Mouse (Mus musculus) kidney, embryonic 15.5 days (tissue): ENCODE measurements around the gene Pou3f4. TPM values are rescaled to one million over a fixed set of nuclear protein-coding genes. Genes with fewer than 3 reads are reported as not detected.
A peak's percentile ranks its signal among the peaks of the same experiment; 100 is the strongest.

Experiments used
- ATAC-seq: fragments of 200-750 bp; cut with Nextera tagmentation; replicated peaks from 2 replicates; pipeline ENCODE4 v1.8.0; 2017; ENCODE audit warnings: moderate TSS enrichment; ENCODE audit not compliant: low FRiP score
- H3K27ac ChIP-seq: fragments of 300-500 bp; sonication (generic); 2 replicates; pipeline ENCODE4 v1.5.1; 2015; ENCODE audit warnings: mild to moderate bottlenecking, inconsistent platforms
- H3K27me3 ChIP-seq: fragments of 300-500 bp; sonication (generic); 2 replicates; pipeline ENCODE4 v1.6.1; 2015; ENCODE audit warnings: inconsistent platforms
- H3K36me3 ChIP-seq: fragments of 300-500 bp; sonication (generic); 2 replicates; pipeline ENCODE4 v1.6.1; 2015; ENCODE audit warnings: inconsistent platforms
- H3K4me1 ChIP-seq: fragments of 300-500 bp; sonication (generic); 2 replicates; pipeline ENCODE4 v1.6.1; 2015; ENCODE audit warnings: inconsistent platforms
- H3K4me2 ChIP-seq: fragments of 300-500 bp; sonication (generic); 2 replicates; pipeline ENCODE4 v1.6.1; 2015; ENCODE audit warnings: moderate library complexity, mild to moderate bottlenecking, inconsistent platforms
- H3K4me3 ChIP-seq: fragments of 300-500 bp; sonication (generic); replicated peaks from 2 replicates; pipeline ENCODE4 v1.5.1; 2015; ENCODE audit warnings: mild to moderate bottlenecking, inconsistent platforms
- H3K9ac ChIP-seq: fragments of 300-500 bp; sonication (generic); 2 replicates; pipeline ENCODE4 v1.6.1; 2015; ENCODE audit warnings: mild to moderate bottlenecking, inconsistent platforms
- H3K9me3 ChIP-seq: fragments of 300-500 bp; sonication (generic); replicated peaks from 2 replicates; pipeline ENCODE4 v1.6.1; 2016; ENCODE audit warnings: inconsistent platforms
- WGBS: fragments of 180-500 bp; shearing (Covaris S2); methylation state at CpG from one replicate; pipeline ENCODE4 v1.1.7; 2015; ENCODE audit warnings: mixed read lengths; 5-methylcytosine and 5-hydroxymethylcytosine counted together
- polyA plus RNA-seq: library from polyadenylated mRNA; unstranded; fragments of >200 nt; fragmentation: Nextera tagmentation; extraction: Ambion mirVana; gene quantifications from 2 replicates; pipeline ENCODE4 v1.2.1, GENCODE M21; 2015

Pou3f4 gene
- polyA plus RNA-seq, 1 experiment from 2014 or later, result 0.13 TPM

- H3K9me3 ChIP-seq, result no peaks in the 10 kb centered on the region
- H3K4me2 ChIP-seq, result peak overlapping the region; percentile 40; the same call in 1 of the 2 replicates
- H3K27me3 ChIP-seq, result peaks cover 51% of the 10 kb centered on the region
- H3K27ac ChIP-seq, result no peak overlapping the region
- ATAC-seq, result no peak
- H3K9ac ChIP-seq, result no peak overlapping the region
- no peak overlapping the region for H3K4me3 ChIP-seq
- H3K36me3 ChIP-seq, result no peaks in the 10 kb centered on the region
- 0 out of 2 replicates have a peak, but pooled peaks cover 4% of the 10 kb centered on the region for H3K4me1 ChIP-seq
- 19% methylated on average over 10 of the region's 10 CpGs for WGBS
Measured at GRCm38 (mm10) chrX:110817211-110817610, 3.1 kb downstream of the Pou3f4 start.

GRCm38 (mm10) chrX:110837450-110837849 lies 23.4 kb downstream of the Pou3f4 start:
- no peaks in the 10 kb centered on the region for H3K36me3 ChIP-seq
- H3K4me3 ChIP-seq, result no peak overlapping the region
- WGBS, result 67% methylated on average over 2 of the region's 2 CpGs

GRCm38 (mm10) chrX:110851300-110851699 lies 37.2 kb downstream of the Pou3f4 start:
- 78% methylated on average over 2 of the region's 2 CpGs for WGBS
- Histone ChIP-seq H3K36me3 (no peaks in the 10 kb centered on the region), H3K9me3 (no peaks in the 10 kb centered on the region), H3K4me2 (no peak overlapping the region), H3K9ac (no peak overlapping the region), H3K27ac (no peak overlapping the region), H3K27me3 (no peaks in the 10 kb centered on the region), H3K4me3 (no peak overlapping the region), H3K4me1 (no peaks in the 10 kb centered on the region)
- ATAC-seq, result no peak

More at GRCm38 (mm10) chrX:110837450-110837849, 23.4 kb downstream of the Pou3f4 start:
- Histone ChIP-seq H3K9ac (no peak overlapping the region), H3K9me3 (no peaks in the 10 kb centered on the region), H3K27ac (no peak overlapping the region), H3K4me1 (no peaks in the 10 kb centered on the region), H3K4me2 (no peak overlapping the region), H3K27me3 (no peaks in the 10 kb centered on the region)
- no peak for ATAC-seq
